Mouse (Mus musculus): Measurements from ENCODE around the gene Klhl24.

GRCm38 (mm10) chr16:20072770-20073169, 24.6 kb upstream of the Klhl24 start:
- TF ChIP-seq POLR2A (IDR thresholded peaks at IDR 0.05; ENCODE audit: low read depth, low read length), result no peak
- TF ChIP-seq CTCF (IDR thresholded peaks at IDR 0.05; ENCODE audit: extremely low read depth, insufficient read length, insufficient replicate concordance, low read depth, low read length), result no peak
